Mouse (Mus musculus) stomach, postnatal 0 days (tissue): ENCODE data around the gene Cebpe. TPM values are rescaled to one million over a fixed set of nuclear protein-coding genes. Genes with fewer than 3 reads are reported as not detected.

Experiments
- ATAC-seq: fragments of 200-750 bp; cut with Nextera tagmentation; 2 replicates; pipeline ENCODE4 v1.8.0; 2017; ENCODE audit not compliant: low FRiP score, low TSS enrichment
- DNase-seq: peaks from one replicate; pipeline ENCODE4 v3.0.0-alpha.2; 2016; ENCODE audit warnings: low spot score
- H3K27ac ChIP-seq: fragments of 300-500 bp; sonication (generic); replicated peaks from 2 replicates; pipeline ENCODE4 v1.5.1; 2014; ENCODE audit warnings: mild to moderate bottlenecking, control low read depth
- H3K27me3 ChIP-seq: fragments of 300-500 bp; sonication (generic); 2 replicates; pipeline ENCODE4 v1.6.1; 2014; ENCODE audit warnings: low read length; ENCODE audit not compliant: control insufficient read depth, insufficient read depth
- H3K36me3 ChIP-seq: fragments of 300-500 bp; sonication (generic); 2 replicates; pipeline ENCODE4 v1.6.1; 2014; ENCODE audit warnings: low read length, mixed read lengths; ENCODE audit not compliant: control insufficient read depth, insufficient read depth
- H3K4me1 ChIP-seq: fragments of 300-500 bp; sonication (generic); replicated peaks from 2 replicates; pipeline ENCODE4 v1.6.1; 2014; ENCODE audit warnings: antibody characterized with exemption; ENCODE audit not compliant: control insufficient read depth, insufficient read depth
- H3K4me2 ChIP-seq: fragments of 300-500 bp; sonication (generic); replicated peaks from 2 replicates; pipeline ENCODE4 v1.6.1; 2014; ENCODE audit warnings: low read depth, mild to moderate bottlenecking, control low read depth, moderate library complexity
- H3K4me3 ChIP-seq: fragments of 300-500 bp; sonication (generic); 2 replicates; pipeline ENCODE4 v1.5.1; 2014; ENCODE audit warnings: low read depth, low read length, control low read depth
- H3K9ac ChIP-seq: fragments of 300-500 bp; sonication (generic); 2 replicates; pipeline ENCODE4 v1.6.1; 2014; ENCODE audit warnings: mild to moderate bottlenecking, low read length, control low read depth, mixed read lengths
- H3K9me3 ChIP-seq: fragments of 300-500 bp; sonication (generic); 2 replicates; pipeline ENCODE4 v1.6.1; 2016; ENCODE audit warnings: low read length; ENCODE audit not compliant: control insufficient read depth
- CTCF ChIP-seq: IDR thresholded peaks from 2 replicates; pipeline ENCODE4 v1.5.1; 2016; ENCODE audit warnings: antibody characterized with exemption, low read depth, mild to moderate bottlenecking, moderate library complexity
- EP300 ChIP-seq: optimal IDR thresholded peaks from 2 replicates; pipeline ENCODE3; 2016; ENCODE audit warnings: antibody characterized with exemption
- WGBS: fragments of 180-500 bp; shearing (Covaris S2); extraction: QIAGEN DNeasy Blood & Tissue Kit; methylation state at CpG from one replicate; pipeline ENCODE4 v1.1.7; 2014; 5-methylcytosine and 5-hydroxymethylcytosine counted together
- polyA plus RNA-seq: library from polyadenylated mRNA; unstranded; fragments of >200 nt; fragmentation: Nextera tagmentation; extraction: Ambion mirVana; gene quantifications from 2 replicates; pipeline ENCODE4 v1.2.1, GENCODE M21; 2015

Gene Cebpe
- polyA plus RNA-seq, 1 experiment from 2014 or later, result 0.10 TPM

- Histone ChIP-seq H3K9me3 (no peaks in the 10 kb centered on the region), H3K36me3 (no peaks in the 10 kb centered on the region; the same call in 1 of the 2 replicates), H3K4me2 (no peak overlapping the region), H3K4me3 (no peak overlapping the region), H3K9ac (no peak overlapping the region), H3K27me3 (no peaks in the 10 kb centered on the region), H3K4me1 (no peaks in the 10 kb centered on the region), H3K27ac (no peak overlapping the region)
- no peak for DNase-seq
- 61% methylated on average over 6 of the region's 6 CpGs for WGBS
- no peak for TF ChIP-seq CTCF
- TF ChIP-seq EP300, result no peak
- peak; percentile 24; the same call in 1 of the 2 replicates for ATAC-seq
These were observed 16.9 kb downstream of the Cebpe start for GRCm38 (mm10) chr14:54695042-54695441.

GRCm38 (mm10) chr14:54687251-54687650 is 24.7 kb downstream of the Cebpe start:
- Histone ChIP-seq H3K27ac (peak overlapping the region; percentile 46; the same call in 1 of the 2 replicates), H3K4me2 (peak overlapping the region; percentile 60), H3K9ac (peak overlapping the region; percentile 70), H3K27me3 (no peaks in the 10 kb centered on the region), H3K4me1 (no peaks in the 10 kb centered on the region), H3K4me3 (peak overlapping the region; percentile 96), H3K36me3 (peaks cover 3% of the 10 kb centered on the region; the same call in 1 of the 2 replicates), H3K9me3 (no peaks in the 10 kb centered on the region)
- DNase-seq (no peak), ATAC-seq (no peak)
- no peak for TF ChIP-seq EP300
- no peak for TF ChIP-seq CTCF
- 1% methylated on average over 8 of the region's 8 CpGs for WGBS

- Histone ChIP-seq H3K4me3 (peak within 1 kb of the TSS; percentile 96), H3K9ac (peak within 1 kb of the TSS; percentile 97), H3K27me3 (no peaks in the 10 kb centered on the region), H3K27ac (peak within 1 kb of the TSS; percentile 99), H3K9me3 (no peaks in the 10 kb centered on the region), H3K4me1 (no peaks in the 10 kb centered on the region), H3K36me3 (peaks cover 3% of the 10 kb centered on the region; the same call in 1 of the 2 replicates), H3K4me2 (peak within 1 kb of the TSS; percentile 66)
- under 1% methylated on average over 44 of the region's 44 CpGs for WGBS
- TF ChIP-seq CTCF, result no peak
- no peak for TF ChIP-seq EP300
- ATAC-seq (peak; percentile 97), DNase-seq (peak; percentile 100)
These were observed 25.3 kb downstream of the Cebpe start, which contains the start of gene Acin1 for GRCm38 (mm10) chr14:54686522-54687143. Acin1 (minus strand) TSS chr14:54686931.

DNA sequence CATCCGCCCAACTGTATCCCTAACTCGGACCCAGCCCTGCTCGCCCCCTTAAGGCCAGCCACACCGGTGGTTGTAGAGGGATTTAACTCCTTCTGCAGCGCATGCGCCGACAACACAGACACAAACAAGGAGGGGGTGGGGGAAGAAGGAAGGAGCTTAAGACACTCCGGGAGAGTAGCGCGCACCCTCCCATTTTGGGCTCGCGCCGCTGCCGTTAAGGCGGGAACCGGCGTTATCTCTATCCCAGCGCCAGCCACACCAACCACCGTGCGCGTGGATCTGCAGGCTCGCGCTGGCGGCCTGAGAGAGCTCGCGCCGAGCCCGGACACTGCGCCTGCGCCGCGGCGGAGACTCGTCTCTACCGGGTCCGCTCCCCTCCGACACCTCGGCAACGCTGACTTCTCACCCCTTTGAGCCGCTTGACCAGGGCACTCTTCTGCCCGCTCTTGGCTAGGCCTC is 25.9 kb downstream of the Cebpe start, which contains the start of gene 1700123O20Rik:
1700123O20Rik (plus strand) TSS at position 154 of the 459 bp plus-strand sequence.
- no peak for TF ChIP-seq EP300
- peak; percentile 64 for TF ChIP-seq CTCF
- ATAC-seq, result peak; percentile 77
- peak within 1 kb of the TSS; percentile 96 for H3K4me3 ChIP-seq
- no peaks in the 10 kb centered on the region for H3K4me1 ChIP-seq
- under 1% methylated on average over 29 of the region's 41 CpGs for WGBS
- H3K27me3 ChIP-seq, result no peaks in the 10 kb centered on the region
- H3K27ac ChIP-seq, result peak within 1 kb of the TSS; percentile 99
- no peak for DNase-seq
- peaks cover 3% of the 10 kb centered on the region; the same call in 1 of the 2 replicates for H3K36me3 ChIP-seq
- no peaks in the 10 kb centered on the region for H3K9me3 ChIP-seq
- peak within 1 kb of the TSS; percentile 97 for H3K9ac ChIP-seq
- peak within 1 kb of the TSS; percentile 66 for H3K4me2 ChIP-seq

DNA sequence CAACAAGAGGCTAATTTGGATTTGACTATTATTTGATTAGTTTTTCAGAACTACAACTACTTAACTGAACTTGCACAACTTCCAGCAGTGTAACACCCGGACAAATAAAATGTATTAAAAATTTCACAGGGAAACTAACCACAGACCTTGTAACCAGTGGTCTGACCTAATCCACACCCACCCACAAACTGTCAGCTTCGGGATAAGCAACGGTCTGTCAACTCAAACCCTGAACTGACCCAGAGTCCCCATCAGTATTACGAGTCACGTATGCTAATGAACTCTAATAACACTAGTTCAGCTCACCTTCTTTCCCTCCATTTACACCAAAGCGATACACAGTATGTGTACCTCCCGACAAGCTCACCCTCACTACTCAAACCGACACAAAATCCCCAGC is 26.5 kb downstream of the Cebpe start:
- no peak for TF ChIP-seq CTCF
- TF ChIP-seq EP300, result no peak
- Histone ChIP-seq H3K9me3 (no peaks in the 10 kb centered on the region), H3K9ac (peak overlapping the region; percentile 97), H3K4me1 (no peaks in the 10 kb centered on the region), H3K36me3 (peaks cover 3% of the 10 kb centered on the region; the same call in 1 of the 2 replicates), H3K27me3 (no peaks in the 10 kb centered on the region), H3K27ac (peak overlapping the region; percentile 99; the same call in 1 of the 2 replicates), H3K4me2 (peak overlapping the region; percentile 66), H3K4me3 (peak overlapping the region; percentile 96)
- no peak for DNase-seq
- ATAC-seq, result no peak
- whole genome bisulfite sequencing, result 8% methylated on average over 8 of the region's 8 CpGs

DNA sequence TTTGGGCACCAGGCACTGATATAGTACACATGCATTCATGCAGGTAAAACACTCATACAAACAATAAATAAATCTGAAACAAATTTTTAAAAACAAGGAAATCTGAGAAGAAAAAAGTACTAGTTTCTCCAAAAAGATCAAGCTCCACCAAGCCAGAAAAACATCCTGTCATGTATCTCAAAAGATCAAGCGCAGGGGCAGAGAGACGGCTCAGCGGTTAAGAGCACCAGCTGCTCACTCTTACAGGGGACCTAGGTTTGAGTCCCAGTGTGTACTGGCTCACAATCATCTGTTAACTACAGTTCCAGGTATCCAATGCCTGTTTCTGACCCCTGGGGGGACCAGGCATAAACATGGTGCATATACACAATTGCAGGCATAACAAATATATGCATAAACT is 29.6 kb downstream of the Cebpe start:
- 78% methylated on average over 3 of the region's 3 CpGs for WGBS
- Histone ChIP-seq H3K9ac (no peak overlapping the region), H3K27ac (no peak overlapping the region), H3K4me3 (no peak overlapping the region), H3K9me3 (no peaks in the 10 kb centered on the region), H3K36me3 (peaks cover 10% of the 10 kb centered on the region; the same call in 1 of the 2 replicates), H3K4me1 (no peaks in the 10 kb centered on the region), H3K27me3 (no peaks in the 10 kb centered on the region), H3K4me2 (no peak overlapping the region)
- no peak for TF ChIP-seq CTCF
- no peak for TF ChIP-seq EP300
- no peak for DNase-seq
- ATAC-seq, result no peak
